Mouse (Mus musculus): ENCODE measurements around the gene Elmsan1. TPM values are rescaled to one million over a fixed set of nuclear protein-coding genes. Genes with fewer than 3 reads are reported as not detected.

Gene Elmsan1
- polyA plus RNA-seq, 1 experiment from 2014 or later = 9.8 TPM

DNA sequence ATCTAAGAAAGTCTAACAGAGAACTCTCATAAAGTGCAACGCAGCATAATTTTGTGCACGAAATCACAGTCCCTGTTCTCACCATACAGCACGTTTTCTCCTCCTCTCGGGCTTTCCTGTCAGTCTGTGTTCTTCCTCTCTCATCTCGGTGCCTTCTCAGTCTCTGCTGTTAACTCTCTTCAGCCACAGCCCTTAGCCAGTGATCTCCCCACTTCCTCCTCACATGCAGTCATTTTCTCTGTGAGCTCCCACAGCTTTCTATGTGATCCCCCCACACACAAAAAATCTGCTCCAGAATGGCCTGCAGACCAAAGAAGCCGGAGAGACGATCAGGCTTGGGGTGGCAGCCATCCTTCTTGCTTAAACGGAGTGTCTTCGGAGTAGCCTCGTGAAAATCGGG is 9.6 kb downstream of the Elmsan1 start:
- Histone ChIP-seq H3K4me3 (ENCODE audit: low read depth, low read length) (no peak overlapping the region), H3K9ac (ENCODE audit: low read depth, low read length) (no peak overlapping the region), H3K4me1 (ENCODE audit: control insufficient read depth, insufficient read depth, low read length) (peaks cover 16% of the 10 kb centered on the region), H3K27ac (replicated peaks; ENCODE audit: low read depth, low read length) (no peak overlapping the region), H3K9me3 (ENCODE audit: control insufficient read depth, low read length) (no peaks in the 10 kb centered on the region), H3K36me3 (ENCODE audit: control insufficient read depth, insufficient read depth, low read length) (no peaks in the 10 kb centered on the region), H3K4me2 (ENCODE audit: low read depth, low read length) (no peak overlapping the region), H3K27me3 (replicated peaks; ENCODE audit: control insufficient read depth, insufficient read depth, low read length) (no peaks in the 10 kb centered on the region)
- WGBS = 85% methylated on average over 11 of the region's 11 CpGs
- no peak for ATAC-seq (ENCODE audit: low read depth)
- DNase-seq (ENCODE audit: low spot score) = no peak

DNA sequence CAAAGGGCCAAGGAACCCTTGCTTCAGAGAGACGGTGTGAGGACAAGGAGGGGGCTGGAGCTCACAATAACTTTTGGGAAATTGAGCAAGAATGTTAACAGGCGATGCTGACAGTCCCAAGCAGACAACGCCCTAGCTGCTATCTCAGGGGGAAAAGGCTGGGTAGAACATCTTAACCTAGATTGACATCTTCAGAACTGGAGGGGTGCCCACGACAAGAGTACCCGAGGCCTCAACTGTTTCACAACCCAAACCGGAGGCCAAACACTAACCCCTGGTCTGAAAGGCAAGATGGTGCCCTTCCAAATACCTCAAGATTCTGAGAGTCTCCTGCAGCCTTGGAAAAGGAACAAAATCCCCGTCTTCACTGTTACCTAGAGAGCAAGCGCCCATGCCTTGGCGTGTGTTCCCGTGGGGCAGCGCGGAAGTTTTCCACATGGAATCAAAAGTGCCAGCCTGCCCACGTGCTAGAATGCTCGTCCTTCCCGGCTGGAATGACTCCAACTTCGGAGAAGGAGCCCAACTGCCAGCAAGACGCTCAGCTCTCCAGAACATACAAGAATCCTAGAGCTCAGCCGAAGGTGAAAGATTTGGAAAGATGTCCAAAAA is 11.4 kb downstream of the Elmsan1 start:
- Histone ChIP-seq H3K9ac (ENCODE audit: low read depth, low read length) (no peak overlapping the region), H3K4me1 (ENCODE audit: control insufficient read depth, insufficient read depth, low read length) (peaks cover 20% of the 10 kb centered on the region), H3K36me3 (ENCODE audit: control insufficient read depth, insufficient read depth, low read length) (no peaks in the 10 kb centered on the region), H3K27ac (replicated peaks; ENCODE audit: low read depth, low read length) (no peak overlapping the region), H3K4me2 (ENCODE audit: low read depth, low read length) (no peak overlapping the region), H3K4me3 (ENCODE audit: low read depth, low read length) (no peak overlapping the region), H3K9me3 (ENCODE audit: control insufficient read depth, low read length) (no peaks in the 10 kb centered on the region), H3K27me3 (replicated peaks; ENCODE audit: control insufficient read depth, insufficient read depth, low read length) (no peaks in the 10 kb centered on the region)
- WGBS = 86% methylated on average over 18 of the region's 18 CpGs
- ATAC-seq (ENCODE audit: low read depth) = no peak
- DNase-seq (ENCODE audit: low spot score) = no peak

DNA sequence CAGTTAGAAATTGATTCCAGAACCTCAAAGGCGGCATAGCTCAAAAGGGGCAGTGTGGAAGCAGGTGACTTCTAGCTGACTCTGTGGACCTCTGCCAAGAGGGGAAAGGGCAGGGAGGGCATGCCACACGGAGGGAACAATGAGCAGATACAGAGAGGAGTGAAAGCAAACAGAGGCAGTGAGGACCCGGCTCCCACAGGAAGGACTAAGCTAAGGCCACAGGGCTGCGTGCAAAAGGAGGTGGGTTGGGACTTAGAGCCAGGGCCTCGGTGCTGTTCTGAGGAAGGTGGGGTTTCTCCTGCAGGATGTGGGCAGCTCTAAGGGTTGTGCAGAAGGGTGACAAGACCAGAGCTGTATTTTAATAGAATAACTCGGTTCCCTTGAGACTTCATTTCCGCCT is 12.2 kb downstream of the Elmsan1 start:
- H3K27me3 ChIP-seq (replicated peaks; ENCODE audit: control insufficient read depth, insufficient read depth, low read length) = no peaks in the 10 kb centered on the region
- no peaks in the 10 kb centered on the region for H3K9me3 ChIP-seq (ENCODE audit: control insufficient read depth, low read length)
- H3K9ac ChIP-seq (ENCODE audit: low read depth, low read length) = no peak overlapping the region
- no peaks in the 10 kb centered on the region for H3K36me3 ChIP-seq (ENCODE audit: control insufficient read depth, insufficient read depth, low read length)
- no peak overlapping the region for H3K4me2 ChIP-seq (ENCODE audit: low read depth, low read length)
- peaks cover 19% of the 10 kb centered on the region for H3K4me1 ChIP-seq (ENCODE audit: control insufficient read depth, insufficient read depth, low read length)
- H3K27ac ChIP-seq (replicated peaks; ENCODE audit: low read depth, low read length) = no peak overlapping the region
- ATAC-seq (ENCODE audit: low read depth) (no peak), DNase-seq (ENCODE audit: low spot score) (no peak)
- H3K4me3 ChIP-seq (ENCODE audit: low read depth, low read length) = no peak overlapping the region
- 39% methylated on average over 7 of the region's 7 CpGs for WGBS

DNA sequence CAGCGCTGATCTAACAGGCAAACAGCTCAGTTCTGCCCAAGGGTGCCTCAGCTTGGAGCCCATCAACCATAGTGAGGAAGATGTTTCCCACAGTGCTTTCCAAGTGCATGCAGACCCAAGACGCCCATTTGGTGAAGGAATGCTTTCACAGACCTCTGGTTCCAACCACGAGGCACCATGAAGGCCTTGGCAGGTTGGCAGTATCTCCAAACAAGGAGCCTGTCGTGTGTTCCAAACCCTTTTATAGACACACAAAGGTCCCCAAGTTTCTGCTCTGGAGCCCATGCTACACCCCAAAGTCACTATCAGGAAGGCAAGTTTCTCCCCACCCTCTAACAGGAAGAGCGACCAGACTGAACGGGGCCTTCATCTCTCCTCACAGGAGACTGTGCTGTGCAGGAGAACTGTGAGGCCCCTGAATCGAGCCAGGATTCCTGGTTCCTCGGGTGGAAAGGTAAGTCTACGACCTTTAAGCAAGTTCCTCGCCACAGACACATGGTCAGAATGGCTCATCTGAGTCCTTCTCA is 13.0 kb downstream of the Elmsan1 start:
- no peak overlapping the region for H3K9ac ChIP-seq (ENCODE audit: low read depth, low read length)
- DNase-seq (ENCODE audit: low spot score) (no peak), ATAC-seq (ENCODE audit: low read depth) (no peak)
- H3K9me3 ChIP-seq (ENCODE audit: control insufficient read depth, low read length) = no peaks in the 10 kb centered on the region
- H3K4me1 ChIP-seq (ENCODE audit: control insufficient read depth, insufficient read depth, low read length) = peaks cover 19% of the 10 kb centered on the region
- no peak overlapping the region for H3K27ac ChIP-seq (replicated peaks; ENCODE audit: low read depth, low read length)
- 83% methylated on average over 10 of the region's 10 CpGs for WGBS
- no peaks in the 10 kb centered on the region for H3K36me3 ChIP-seq (ENCODE audit: control insufficient read depth, insufficient read depth, low read length)
- no peaks in the 10 kb centered on the region for H3K27me3 ChIP-seq (replicated peaks; ENCODE audit: control insufficient read depth, insufficient read depth, low read length)
- H3K4me3 ChIP-seq (ENCODE audit: low read depth, low read length) = no peak overlapping the region
- H3K4me2 ChIP-seq (ENCODE audit: low read depth, low read length) = no peak overlapping the region

DNA sequence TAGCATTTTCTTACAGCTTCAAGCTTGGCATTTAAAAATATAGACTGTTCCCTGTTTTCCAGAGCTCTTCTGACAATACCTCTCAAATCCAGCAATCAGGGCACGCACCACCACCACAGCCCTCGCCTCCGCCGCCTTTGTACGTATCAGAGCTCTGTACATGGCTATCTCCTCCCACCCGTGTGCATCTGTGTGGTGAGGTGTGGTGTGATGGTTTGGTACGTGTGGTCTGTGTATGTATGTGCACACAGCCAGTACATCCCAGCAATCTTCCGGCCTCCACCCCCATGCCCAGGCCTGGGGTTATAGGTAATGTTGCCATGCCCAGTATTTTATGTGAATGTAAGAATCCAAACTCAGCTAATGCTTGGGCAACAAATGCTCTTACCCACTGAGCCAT is 14.0 kb downstream of the Elmsan1 start:
- WGBS = 94% methylated on average over 8 of the region's 8 CpGs
- Histone ChIP-seq H3K4me1 (ENCODE audit: control insufficient read depth, insufficient read depth, low read length) (peaks cover 19% of the 10 kb centered on the region), H3K36me3 (ENCODE audit: control insufficient read depth, insufficient read depth, low read length) (no peaks in the 10 kb centered on the region), H3K4me3 (ENCODE audit: low read depth, low read length) (no peak overlapping the region), H3K4me2 (ENCODE audit: low read depth, low read length) (no peak overlapping the region), H3K27me3 (replicated peaks; ENCODE audit: control insufficient read depth, insufficient read depth, low read length) (no peaks in the 10 kb centered on the region), H3K9ac (ENCODE audit: low read depth, low read length) (no peak overlapping the region), H3K9me3 (ENCODE audit: control insufficient read depth, low read length) (no peaks in the 10 kb centered on the region), H3K27ac (replicated peaks; ENCODE audit: low read depth, low read length) (no peak overlapping the region)
- DNase-seq (ENCODE audit: low spot score) = no peak
- ATAC-seq (ENCODE audit: low read depth) = no peak

DNA sequence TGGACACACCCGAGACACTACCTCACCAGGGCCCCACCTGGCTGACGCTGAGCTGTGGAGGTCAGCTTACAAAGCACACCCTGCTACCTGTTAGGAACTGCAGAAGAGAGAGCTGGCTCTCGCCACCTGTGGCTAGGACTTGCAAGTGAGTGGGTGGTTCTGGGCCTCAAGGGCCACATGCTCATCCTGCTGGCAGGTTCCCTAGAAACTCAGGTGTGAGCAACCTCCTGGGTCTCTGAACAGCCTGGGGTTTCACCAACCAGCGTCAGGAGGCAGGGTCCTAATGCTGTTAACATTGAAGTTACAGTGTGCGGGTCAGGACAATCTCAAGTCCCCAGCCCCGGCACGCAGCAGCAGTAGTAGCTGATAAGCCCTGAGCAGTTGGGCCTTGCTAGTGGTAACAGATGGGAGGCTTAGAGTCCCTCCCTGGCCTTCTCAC is 14.9 kb downstream of the Elmsan1 start:
- peaks cover 17% of the 10 kb centered on the region for H3K4me1 ChIP-seq (ENCODE audit: control insufficient read depth, insufficient read depth, low read length)
- DNase-seq (ENCODE audit: low spot score) = no peak

DNA sequence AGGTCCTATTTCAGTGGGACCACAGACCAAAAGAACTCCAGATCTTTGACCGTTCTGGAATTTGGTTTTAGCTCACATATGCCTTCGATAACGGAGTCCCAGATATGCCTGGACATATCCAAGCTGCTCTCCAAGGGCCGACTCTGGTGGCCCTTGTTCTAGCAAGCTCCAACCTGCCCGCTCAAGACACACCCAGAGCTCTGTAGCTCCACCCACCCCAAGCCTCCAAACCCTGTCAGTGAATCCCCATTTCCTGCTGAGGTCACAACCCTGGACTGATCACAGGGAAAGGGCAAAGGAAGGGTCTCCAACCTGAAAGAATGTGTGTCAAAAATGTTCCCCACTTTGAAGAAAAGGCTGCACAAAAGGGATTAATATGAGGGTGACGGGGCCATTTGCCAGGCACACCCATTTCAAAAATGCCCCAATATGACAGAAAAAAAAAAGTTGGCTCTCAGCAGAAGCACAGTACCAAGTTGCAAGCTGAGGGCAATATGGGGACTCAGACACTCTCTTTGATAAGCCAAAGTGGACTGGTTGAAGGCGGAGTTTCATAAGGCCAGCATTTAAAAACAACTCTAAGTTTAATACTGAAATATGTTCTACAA is 15.4 kb downstream of the Elmsan1 start:
- ATAC-seq (ENCODE audit: low read depth) (no peak), DNase-seq (ENCODE audit: low spot score) (no peak)
- no peaks in the 10 kb centered on the region for H3K27me3 ChIP-seq (replicated peaks; ENCODE audit: control insufficient read depth, insufficient read depth, low read length)
- peaks cover 14% of the 10 kb centered on the region for H3K4me1 ChIP-seq (ENCODE audit: control insufficient read depth, insufficient read depth, low read length)
- no peak overlapping the region for H3K4me2 ChIP-seq (ENCODE audit: low read depth, low read length)
- H3K27ac ChIP-seq (replicated peaks; ENCODE audit: low read depth, low read length) = no peak overlapping the region
- H3K4me3 ChIP-seq (ENCODE audit: low read depth, low read length) = no peak overlapping the region
- no peaks in the 10 kb centered on the region for H3K9me3 ChIP-seq (ENCODE audit: control insufficient read depth, low read length)
- no peak overlapping the region for H3K9ac ChIP-seq (ENCODE audit: low read depth, low read length)
- no peaks in the 10 kb centered on the region for H3K36me3 ChIP-seq (ENCODE audit: control insufficient read depth, insufficient read depth, low read length)
- 51% methylated on average over 7 of the region's 7 CpGs for WGBS

More for the DNA sequence above, 14.9 kb downstream of the Elmsan1 start:
- Histone ChIP-seq H3K36me3 (ENCODE audit: control insufficient read depth, insufficient read depth, low read length) (no peaks in the 10 kb centered on the region), H3K4me3 (ENCODE audit: low read depth, low read length) (no peak overlapping the region), H3K27ac (replicated peaks; ENCODE audit: low read depth, low read length) (no peak overlapping the region), H3K4me2 (ENCODE audit: low read depth, low read length) (no peak overlapping the region), H3K27me3 (replicated peaks; ENCODE audit: control insufficient read depth, insufficient read depth, low read length) (no peaks in the 10 kb centered on the region), H3K9ac (ENCODE audit: low read depth, low read length) (no peak overlapping the region), H3K9me3 (ENCODE audit: control insufficient read depth, low read length) (no peaks in the 10 kb centered on the region)
- no peak for ATAC-seq (ENCODE audit: low read depth)
- 57% methylated on average over 7 of the region's 7 CpGs for WGBS

DNA sequence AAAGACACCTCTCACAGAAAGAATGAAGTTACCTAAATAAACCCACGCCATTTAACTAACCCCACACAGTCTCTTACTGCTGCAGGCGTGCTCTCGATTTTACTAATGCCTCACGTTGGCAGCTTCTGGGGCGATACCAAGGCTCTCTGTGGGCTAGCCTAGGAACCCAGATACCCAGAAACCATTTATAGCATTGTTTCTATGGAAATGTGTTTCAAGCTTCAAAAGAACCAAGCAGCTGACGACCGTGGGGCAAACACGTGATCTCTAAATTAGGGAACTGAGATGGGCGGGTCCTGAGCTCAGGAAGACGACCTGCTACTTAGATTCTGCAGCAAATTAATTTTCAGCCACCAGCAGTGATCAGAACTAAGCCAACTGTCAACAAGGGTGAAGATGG is 16.1 kb downstream of the Elmsan1 start:
- Histone ChIP-seq H3K36me3 (ENCODE audit: control insufficient read depth, insufficient read depth, low read length) (no peaks in the 10 kb centered on the region), H3K27me3 (replicated peaks; ENCODE audit: control insufficient read depth, insufficient read depth, low read length) (no peaks in the 10 kb centered on the region), H3K9ac (ENCODE audit: low read depth, low read length) (no peak overlapping the region), H3K4me2 (ENCODE audit: low read depth, low read length) (no peak overlapping the region), H3K9me3 (ENCODE audit: control insufficient read depth, low read length) (no peaks in the 10 kb centered on the region), H3K4me1 (ENCODE audit: control insufficient read depth, insufficient read depth, low read length) (peaks cover 14% of the 10 kb centered on the region), H3K27ac (replicated peaks; ENCODE audit: low read depth, low read length) (no peak overlapping the region), H3K4me3 (ENCODE audit: low read depth, low read length) (no peak overlapping the region)
- WGBS = 74% methylated on average over 10 of the region's 10 CpGs
- DNase-seq (ENCODE audit: low spot score) (no peak), ATAC-seq (ENCODE audit: low read depth) (no peak)
